Mouse (Mus musculus) mouse embryonic stem cell (cell line): Measurements from ENCODE around the gene Col9a2.

Experiments
- in situ Hi-C, 2 experiments: fragments of 300-500 bp; cut with MboI; formaldehyde crosslinking; loops; 1 replicate in 1 of 2; 3 replicates in 1 of 2; pipeline ENCODE4 v1.14.3; 2019 to 2020; ENCODE audit warnings: low sequenced_read_pairs in 2 of 2, low pct_unique_long_range_greater_than_20kb in 1 of 2, mixed read lengths in 1 of 2; ENCODE audit not compliant: unreplicated experiment in 1 of 2

Col9a2 gene

DNA sequence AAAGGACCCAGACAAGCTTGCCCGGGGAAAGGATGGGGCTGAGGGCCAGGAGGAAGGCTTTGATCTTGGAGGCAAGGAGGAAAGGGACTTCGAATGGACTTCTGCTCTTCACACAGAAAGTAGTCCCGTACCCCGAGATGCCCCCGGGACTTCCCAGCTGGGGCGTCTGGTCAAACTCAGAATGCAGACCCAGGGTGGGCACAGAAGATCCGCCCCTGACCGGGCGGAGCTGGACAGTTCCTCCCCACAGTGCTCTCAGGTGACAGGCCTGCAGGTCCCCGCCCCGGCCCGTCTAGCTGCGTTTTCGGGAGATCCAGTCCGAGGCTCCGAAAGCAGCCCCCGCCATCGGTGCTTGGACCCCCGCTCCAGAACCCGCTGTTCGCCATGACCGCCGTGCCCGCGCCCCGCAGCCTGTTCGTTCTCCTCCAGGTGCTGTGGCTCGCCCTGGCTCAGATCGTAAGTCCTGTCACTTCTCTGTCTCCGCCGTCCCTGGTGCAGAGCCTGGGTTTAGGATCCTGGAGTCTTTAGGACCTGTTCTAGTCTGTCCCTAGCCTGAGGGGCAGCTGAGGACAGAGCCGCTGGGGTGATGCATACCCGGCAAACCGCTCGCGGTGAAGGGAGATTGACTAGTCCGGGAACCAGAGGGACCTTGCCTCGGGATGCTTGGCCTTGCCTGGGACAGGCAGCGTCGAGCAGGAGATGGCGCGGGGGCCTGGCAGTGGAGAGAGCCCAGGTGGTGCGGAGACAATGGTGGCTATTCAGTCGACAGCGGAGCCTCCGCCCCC is at the start of gene Col9a2:
Gene Col9a2 (plus strand): TSS at position 55 of the 785 bp plus-strand sequence.
- in situ Hi-C loops: no loop called here

DNA sequence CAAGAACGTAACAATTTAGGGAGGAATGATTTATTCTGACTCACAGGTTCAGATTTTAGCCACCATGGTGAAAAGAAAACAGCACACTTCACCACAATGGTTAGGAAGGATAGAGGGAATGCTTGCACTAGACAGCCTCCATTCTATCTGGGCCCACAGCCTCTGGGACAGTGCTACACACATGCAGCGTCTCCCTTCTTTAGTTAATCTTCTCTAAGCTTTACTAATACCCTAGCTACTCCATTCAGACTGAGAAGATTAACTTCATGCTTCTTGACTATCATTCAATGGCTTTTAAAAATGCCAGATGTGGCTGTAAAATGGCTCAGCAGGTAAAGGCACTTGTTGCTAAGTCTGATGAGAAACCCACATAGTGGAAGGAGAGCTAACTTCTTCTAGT is 46.9 kb upstream of the Col9a2 start:
- in situ Hi-C loops: no loop called here

DNA sequence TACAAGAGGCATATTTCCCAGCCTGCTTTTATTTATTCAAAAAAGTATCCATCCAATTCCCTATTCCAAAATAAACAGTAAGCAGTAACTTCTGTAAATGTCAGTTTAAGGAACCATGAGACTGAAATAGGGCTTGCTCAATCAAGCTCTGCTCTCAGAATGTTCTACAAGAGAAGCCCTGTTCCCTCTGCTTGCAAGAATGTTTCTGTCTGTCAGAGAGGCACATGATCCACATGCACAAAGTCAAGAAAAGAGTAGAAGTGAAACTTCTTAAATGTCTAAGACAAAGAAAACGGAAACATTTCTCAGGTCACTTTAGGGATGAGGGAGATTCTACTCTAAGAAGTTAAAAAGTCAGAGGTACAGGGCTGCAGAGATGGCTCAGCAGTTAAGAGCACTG is 46.2 kb upstream of the Col9a2 start:
- in situ Hi-C loops: no loop called here

DNA sequence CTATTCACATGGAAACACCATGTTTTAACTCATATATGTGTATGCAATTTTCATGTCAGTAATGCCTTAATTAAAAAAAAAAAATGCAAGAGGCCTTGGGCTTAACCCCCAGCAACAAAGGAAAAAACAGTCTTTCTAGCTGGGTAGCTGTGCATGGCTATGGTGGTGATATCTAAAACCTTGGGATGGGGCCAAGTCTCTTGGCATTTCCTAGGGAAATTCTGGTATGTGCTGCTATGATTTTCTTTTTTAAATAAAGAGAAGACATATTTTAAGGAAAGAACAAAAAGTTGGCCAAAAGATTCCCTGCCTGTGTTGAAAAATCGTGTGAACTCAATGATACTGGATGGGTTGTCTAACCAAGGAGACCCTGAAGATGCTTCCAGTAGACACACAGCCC is 43.3 kb upstream of the Col9a2 start:
- in situ Hi-C loops: no loop called here

DNA sequence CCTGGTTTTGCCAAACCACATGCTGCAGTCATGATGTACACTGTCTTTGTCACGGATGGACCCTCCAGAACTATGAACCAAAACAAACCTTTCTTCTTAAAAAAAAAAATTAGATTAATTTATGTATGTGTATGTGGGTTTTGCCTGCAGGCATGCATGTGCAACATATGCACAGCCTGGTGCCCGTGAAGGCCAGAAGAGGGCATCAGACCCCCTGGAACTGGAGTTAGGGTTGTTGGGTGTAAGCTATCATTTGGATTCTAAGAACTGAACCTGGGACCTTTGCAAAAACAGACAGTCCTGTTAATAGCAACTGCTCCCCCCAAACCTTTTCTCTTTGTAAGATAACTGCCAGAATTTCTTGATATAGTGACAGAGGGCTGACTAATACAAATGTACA is 38.1 kb upstream of the Col9a2 start:
- in situ Hi-C loops: no loop called here

DNA sequence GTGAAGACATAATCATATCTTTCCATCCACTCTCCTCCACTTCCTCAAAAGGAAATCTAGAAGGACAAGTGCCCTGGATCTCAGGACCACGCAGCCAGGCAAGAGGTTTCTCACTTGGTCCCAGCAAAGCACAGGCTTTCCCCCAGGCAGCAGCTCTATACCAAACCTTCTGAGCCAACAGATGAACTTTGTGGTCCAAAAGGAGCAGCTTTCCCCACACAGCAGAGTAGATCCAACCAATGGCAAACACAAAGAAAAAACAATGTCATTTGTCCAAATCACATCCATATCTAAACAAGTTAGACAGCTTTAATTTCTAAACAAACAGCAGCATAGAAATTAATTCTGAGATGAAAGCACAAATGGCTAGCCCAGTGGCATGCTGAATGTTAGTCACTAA is 37.5 kb upstream of the Col9a2 start:
- in situ Hi-C loops: no loop called here

DNA sequence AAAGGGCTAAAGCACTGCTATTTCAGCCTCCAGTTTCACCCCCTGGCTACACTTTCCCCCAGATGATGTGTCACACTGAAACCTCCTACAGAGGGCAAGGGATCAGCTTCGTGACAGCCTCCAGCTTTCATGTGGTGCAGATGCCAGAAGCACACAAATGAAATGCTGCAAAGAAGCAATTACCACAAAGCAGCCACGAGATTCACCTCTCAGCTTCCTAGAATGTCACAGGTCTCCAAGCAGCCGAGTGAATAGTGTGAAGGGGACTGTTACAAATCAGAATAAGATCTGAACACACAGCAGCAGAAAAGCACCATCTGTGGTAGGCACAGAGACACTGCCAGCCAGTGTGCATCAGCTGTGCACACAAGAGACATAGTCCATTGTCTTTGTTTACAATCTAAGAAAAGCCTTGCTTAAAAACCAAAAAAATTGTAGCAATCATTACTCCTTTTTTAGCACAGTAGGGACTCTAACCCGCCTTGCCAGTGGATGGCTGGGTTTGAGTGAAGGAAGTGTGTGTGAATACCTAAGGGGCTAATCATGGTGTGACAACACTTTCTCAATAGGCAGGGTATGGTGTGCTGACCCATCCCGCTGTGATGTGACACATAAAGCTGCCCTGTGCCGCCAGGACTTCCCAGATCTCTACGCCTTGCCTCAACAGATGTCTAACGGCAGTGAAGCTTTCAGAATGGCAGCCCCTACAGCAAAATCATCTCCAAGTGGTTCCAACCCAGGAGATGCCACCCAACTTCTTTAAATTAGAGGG is 36.6 kb upstream of the Col9a2 start:
- in situ Hi-C loops: no loop called here

DNA sequence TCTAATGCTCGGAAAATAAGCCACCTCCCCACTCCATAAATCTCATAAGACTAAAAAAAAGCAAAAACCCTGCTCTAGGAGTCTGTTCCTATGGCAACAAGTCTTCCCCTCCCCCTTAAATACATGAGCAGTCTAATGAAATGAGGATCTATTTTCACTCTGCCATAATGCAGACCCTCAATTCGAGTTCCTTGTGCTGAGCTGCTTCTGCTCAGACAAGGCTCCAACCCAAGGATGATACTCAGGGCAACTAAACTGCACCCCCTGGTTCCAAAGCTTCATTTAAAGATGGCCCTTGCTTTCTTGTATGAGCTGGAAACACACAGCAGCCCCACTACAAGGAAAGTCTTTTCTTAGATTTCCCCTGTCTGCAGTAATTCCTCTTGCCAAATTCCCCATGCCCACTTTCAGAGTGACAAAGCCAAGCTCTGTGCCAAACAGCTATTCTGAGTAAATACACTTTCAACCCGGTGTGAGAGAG is 35.5 kb upstream of the Col9a2 start:
- in situ Hi-C loops: no loop called here

DNA sequence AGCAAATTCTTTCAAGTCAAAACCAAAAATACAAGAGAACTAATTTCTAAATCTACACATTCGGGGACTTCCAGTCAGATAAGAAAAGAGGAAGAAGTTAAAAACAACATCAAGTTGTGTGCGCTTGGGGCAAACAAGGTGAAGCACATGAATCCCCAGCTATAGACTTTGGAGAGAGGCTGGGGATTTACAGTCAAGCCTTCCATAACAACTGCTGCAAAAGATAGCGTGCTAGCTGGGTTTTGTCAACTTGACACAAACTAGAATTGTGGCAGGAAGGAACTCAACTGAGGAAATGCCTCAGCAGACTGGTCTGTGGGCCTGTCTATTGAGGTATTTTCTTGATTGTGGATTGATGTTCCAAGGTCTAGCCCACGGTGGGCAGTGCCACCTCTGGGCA is 34.5 kb upstream of the Col9a2 start:
- in situ Hi-C loops: no loop called here

DNA sequence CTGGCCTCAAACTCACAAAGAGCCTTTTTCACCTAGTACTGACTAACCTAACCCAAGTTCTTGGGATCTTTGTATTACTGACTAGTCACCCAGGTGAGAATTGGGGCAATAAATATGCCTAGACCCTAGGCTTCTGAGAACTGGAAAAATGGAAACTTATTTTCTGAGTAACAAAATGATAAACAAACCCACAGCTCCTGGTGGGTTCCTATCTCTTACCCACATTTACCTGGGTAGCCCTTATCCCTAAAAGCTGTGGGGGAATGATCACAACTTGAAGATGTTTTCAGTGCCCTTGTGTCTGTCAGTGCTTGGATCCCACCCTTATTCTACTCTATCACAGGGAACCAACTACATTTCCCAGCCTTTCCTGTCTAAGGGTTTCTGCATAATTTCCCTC is 32.2 kb upstream of the Col9a2 start:
- in situ Hi-C loops: no loop called here

DNA sequence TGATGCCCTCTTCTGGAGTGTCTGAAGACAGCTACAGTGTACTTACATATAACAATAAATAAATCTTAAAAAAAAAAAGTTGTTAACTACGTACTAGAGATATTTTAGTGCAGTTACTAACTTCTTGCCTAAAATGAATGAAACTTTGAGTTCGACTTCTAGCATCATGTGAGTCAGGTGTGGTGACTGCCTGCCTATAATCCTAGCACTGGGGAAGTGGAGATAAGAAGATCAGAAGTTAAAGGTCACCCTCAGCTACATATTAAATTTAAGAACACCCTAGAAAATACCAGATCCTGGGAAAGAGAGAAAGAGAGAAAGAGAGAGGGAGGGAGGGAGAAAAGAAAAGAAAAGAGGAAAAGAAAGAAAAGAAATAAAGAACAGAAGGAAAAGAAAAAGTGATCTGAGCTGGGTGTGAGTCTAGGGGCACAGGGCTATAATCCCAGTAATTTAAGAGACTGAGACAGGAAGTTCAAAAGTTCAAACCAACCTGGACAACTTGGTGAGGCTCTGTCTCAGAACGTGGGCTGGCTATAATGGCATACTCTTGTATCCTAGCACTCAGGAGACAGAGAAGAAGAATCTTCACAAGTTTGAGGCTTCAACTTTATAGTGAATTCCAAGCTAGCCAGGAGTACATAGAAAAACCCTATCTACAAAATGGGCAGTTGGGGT is 31.0 kb upstream of the Col9a2 start:
- in situ Hi-C loops: no loop called here

DNA sequence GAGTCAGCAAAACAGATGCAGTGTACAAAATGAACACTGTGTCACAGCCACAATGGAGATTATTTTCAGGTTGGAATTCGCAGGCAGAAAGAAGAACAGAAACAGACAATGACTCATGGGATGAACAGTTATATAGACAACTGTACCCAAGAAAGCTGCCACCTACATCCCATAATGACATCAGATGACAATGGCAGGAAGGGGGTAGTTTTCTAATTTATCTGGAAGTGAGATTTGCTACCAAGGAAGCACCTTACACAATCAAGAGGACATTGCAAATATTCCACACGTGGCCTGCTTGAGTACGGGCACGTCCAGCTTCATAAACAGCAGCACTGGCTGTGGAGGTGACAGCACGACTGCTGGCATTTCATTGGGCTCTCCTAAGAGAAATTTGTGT is 30.0 kb upstream of the Col9a2 start:
- in situ Hi-C loops: no loop called here

DNA sequence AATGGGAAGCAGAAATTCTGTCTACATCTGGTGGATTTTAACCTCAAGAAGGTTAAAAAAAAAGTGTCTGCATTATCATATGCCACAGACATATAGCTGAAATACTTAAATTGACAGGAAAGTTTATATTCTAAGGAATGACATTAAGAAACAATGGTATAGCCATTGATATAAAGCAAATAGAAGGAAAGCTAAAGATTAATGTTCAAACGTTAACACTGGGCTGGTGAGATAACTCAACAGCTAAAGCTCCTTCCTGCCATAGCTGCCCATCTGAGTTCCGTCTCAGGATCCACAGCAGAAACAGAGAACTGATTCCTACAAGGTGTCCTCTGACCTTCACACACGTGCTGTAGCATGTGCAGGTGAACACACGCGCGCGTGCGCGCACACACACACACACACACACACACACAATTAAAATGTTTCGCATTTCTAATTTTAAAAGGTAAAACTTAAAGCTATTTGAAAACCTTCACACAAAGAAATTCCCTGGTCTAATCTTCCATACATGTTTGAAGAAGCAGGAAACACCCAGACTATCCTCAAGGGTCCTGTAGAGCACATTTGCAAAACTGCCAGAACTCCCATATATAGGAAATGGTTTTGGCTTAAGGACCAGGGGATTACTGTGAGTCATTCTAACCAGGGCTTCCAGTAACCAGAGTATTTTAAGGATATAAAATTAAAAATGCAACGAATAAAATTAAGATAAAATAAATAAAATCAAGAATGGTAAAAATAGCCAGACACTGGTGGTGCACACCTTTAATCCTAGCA is 28.2 kb upstream of the Col9a2 start:
- in situ Hi-C loops: no loop called here

DNA sequence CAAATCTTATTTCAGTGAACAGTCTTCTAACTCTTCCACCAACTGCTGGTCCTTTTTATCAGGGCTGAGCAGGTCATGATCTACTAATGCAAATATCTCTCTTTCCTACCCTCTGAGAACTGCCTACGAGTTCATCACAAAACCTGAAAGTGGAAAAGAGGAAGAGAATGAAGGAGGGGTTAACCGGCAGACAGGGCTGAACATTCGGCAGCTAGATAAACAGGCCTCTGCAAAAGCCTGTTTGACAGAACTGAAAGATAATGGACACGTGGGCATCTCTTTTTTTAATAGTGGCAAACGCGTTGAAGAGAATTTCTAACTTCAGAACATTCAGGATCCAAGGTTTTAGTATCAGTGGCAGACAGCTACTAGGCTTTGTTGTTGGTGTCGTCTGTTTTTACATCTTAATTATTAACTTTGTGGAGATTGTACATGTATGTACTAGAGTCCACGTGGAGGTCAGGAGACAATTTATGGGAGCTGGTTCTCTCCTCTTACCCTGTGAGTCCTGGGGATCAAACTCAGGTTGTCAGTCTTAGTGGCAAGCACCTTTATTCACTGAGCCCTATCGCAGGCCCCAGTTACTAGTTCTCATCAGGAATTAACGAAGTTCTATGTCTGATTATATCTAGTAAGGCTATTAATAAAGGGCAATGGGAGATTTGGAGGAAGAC is 24.5 kb upstream of the Col9a2 start:
- in situ Hi-C loops: no loop called here

DNA sequence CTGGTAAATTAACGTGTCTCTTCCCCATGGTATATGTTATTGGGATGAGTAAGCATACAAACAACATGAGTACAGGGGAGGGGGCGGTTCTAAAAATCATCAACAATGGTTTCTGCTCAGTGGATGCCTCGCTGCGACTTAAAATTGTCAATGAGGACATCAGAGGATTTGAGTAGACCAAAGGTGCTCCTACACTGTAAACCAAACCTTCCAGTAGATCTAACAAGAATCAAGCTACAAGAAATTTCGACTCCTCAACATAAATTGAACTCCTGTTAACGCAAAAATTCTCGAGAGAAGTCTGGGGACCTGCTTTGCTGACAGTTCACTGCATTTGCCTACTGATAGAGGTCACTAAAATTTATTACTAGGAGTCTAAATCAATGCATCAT is 23.9 kb upstream of the Col9a2 start:
- in situ Hi-C loops: no loop called here

DNA sequence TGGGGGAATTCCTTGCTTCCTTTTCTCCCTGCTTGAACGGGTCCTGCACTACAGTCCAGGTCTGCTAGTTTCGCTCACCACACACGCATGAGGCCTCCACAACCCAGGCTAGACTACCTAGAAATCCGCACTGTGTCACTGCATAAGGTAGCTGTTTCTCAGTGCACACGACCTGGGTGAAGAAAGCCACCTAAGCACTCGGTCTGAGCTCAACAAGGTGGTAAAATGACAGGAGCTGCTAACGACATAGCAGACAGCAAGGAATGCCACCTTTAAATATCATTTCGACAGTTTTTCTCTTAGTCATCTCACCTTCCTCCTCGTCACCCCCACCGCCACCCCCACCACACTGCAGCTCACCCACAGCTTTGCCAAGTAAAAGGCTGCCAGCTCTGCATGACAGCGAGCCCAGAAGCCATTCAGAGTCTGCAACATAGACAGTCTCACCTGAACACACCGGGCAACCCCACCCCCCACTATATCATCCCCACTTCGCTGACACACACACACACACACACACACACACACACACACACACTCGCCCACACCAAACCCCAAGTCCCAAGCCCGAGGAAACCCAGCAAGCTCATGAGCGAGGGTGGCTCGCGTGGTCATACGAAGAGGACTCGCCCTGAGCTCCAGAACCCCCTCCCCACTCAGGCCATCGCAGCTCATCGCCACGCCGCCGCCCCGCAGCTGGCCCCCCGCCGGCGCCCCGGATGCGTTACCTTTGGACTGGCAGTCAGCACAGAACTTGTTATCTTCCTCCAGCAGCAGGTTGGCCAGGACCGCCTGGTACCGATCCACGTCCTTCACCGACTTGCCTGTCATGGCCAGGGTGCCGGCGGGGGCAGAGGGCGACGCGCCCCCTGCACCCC is 22.9 kb upstream of the Col9a2 start:
- in situ Hi-C loops: no loop called here

DNA sequence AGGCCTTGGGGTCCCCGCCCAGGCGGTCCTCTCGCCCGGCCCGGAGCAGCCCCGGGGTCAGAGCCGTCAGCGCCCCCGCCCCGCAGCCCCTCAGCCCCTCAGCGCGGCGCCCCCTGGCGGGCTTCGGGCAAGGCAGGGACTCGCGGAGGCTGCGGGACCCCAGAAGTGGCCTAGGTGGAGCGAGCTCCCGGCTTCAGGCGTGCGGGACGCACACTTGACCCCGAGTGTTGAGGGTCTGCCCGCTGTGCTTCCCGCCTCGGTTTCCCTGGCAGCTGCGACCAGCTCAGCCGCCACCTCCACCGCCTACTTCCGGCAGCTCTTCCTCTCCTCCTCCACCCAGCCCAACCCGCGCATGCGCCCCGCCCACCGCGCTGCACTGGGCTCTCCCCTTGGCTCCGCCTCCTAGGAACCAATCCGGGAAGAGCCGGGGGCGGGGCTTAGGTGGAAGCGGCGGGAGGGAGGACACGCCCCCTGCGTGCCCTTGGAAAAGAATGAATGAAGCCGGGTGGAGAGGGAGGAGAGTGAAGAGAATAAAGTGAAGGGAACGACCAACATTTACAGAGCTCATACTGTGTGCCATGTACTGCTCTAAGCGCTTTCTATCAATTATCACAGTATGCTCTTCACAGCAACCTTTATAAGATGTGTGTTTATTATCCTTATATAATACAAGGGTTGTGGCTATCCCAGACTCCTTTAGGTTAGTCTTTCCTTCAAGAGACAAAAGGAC is 22.1 kb upstream of the Col9a2 start, which contains the start of gene Smap2:
Gene Smap2 (minus strand): TSS at position 320 of the 730 bp plus-strand sequence.
- in situ Hi-C loops: no loop called here
